Mouse (Mus musculus) NIH3T3 (cell line): ENCODE results near the gene Ttll13.

Experiments used
- DNase-seq: peaks from one replicate; pipeline ENCODE4 v3.0.0-alpha.2; 2012; ENCODE audit warnings: low read depth

The Ttll13 gene

GRCm38 (mm10) chr7:80214459-80214858 is 31.7 kb upstream of the Ttll13 start:
- no peak for DNase-seq

- DNase-seq = peak; percentile 86
Measured at GRCm38 (mm10) chr7:80215398-80215797, 30.8 kb upstream of the Ttll13 start.

GRCm38 (mm10) chr7:80216566-80216965 is 29.6 kb upstream of the Ttll13 start:
- DNase-seq = peak; percentile 37

GRCm38 (mm10) chr7:80218666-80219065 is 27.5 kb upstream of the Ttll13 start:
- no peak for DNase-seq

- no peak for DNase-seq
Measured at GRCm38 (mm10) chr7:80220237-80220797, 25.9 kb upstream of the Ttll13 start.

GRCm38 (mm10) chr7:80221179-80221750 is 24.9 kb upstream of the Ttll13 start:
- DNase-seq = no peak

- no peak for DNase-seq
Measured at GRCm38 (mm10) chr7:80227065-80227464, 19.1 kb upstream of the Ttll13 start.

GRCm38 (mm10) chr7:80230196-80230595 is 16.0 kb upstream of the Ttll13 start:
- DNase-seq = no peak

- peak; percentile 66 for DNase-seq
Measured at GRCm38 (mm10) chr7:80231971-80232488, 14.1 kb upstream of the Ttll13 start.

- peak; percentile 99 for DNase-seq
Measured at GRCm38 (mm10) chr7:80232489-80233029, 13.6 kb upstream of the Ttll13 start, which contains the start of the genes Cib1 and Gdpgp1. Cib1 (minus strand) TSS chr7:80232813. Gdpgp1 (plus strand) TSS chr7:80232865.

- DNase-seq = no peak
Measured at GRCm38 (mm10) chr7:80233799-80234198, 12.4 kb upstream of the Ttll13 start.

GRCm38 (mm10) chr7:80238542-80238941 is 7.6 kb upstream of the Ttll13 start:
- DNase-seq = no peak

- no peak for DNase-seq
Measured at GRCm38 (mm10) chr7:80241661-80242060, 4.5 kb upstream of the Ttll13 start.

GRCm38 (mm10) chr7:80244851-80245250 is 1.3 kb upstream of the Ttll13 start:
- no peak for DNase-seq

GRCm38 (mm10) chr7:80246859-80247258 is 683 bp downstream of the Ttll13 start:
- DNase-seq = no peak

GRCm38 (mm10) chr7:80252437-80252836 is 6.3 kb downstream of the Ttll13 start:
- DNase-seq = no peak

GRCm38 (mm10) chr7:80252886-80253285 is 6.7 kb downstream of the Ttll13 start:
- DNase-seq = no peak

- DNase-seq = peak; percentile 27
Measured at GRCm38 (mm10) chr7:80255981-80256380, 9.8 kb downstream of the Ttll13 start.

- DNase-seq = no peak
Measured at GRCm38 (mm10) chr7:80257706-80258105, 11.5 kb downstream of the Ttll13 start.

GRCm38 (mm10) chr7:80260625-80261371 is 14.6 kb downstream of the Ttll13 start, which contains the start of gene Ngrn:
Ngrn (plus strand) TSS chr7:80261215.
- peak; percentile 94 for DNase-seq

- DNase-seq = peak; percentile 47
Measured at GRCm38 (mm10) chr7:80261372-80261990, 15.3 kb downstream of the Ttll13 start.

GRCm38 (mm10) chr7:80264606-80265005 is 18.4 kb downstream of the Ttll13 start:
- no peak for DNase-seq
